Mouse (Mus musculus): ENCODE data around the gene Rnf169. TPM values are rescaled to one million over a fixed set of nuclear protein-coding genes. Genes with fewer than 3 reads are reported as not detected.

Gene Rnf169
- polyA plus RNA-seq, 1 experiment = 1.6 TPM

DNA sequence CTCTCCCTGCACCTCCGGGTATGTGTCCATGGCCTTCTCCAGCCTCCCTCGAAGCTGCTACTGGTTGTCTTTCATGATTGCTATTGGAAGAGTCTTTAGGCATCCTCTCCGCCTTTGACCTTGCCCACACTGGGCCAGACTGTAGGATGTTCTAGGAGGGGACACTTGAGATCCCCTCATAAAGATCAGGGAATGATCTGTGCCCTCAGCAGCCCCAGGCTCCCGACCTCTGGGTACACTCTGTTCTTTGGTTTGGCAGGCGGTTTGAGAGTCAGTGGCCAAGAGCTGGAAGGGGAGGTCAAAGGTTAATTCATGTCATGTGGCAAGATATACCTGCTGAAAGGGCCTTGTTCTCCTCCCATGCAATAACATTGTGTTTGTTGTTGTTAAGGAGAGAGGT lies 30.5 kb upstream of the Rnf169 start:
- TF ChIP-seq POLR2A (IDR thresholded peaks at IDR 0.05; ENCODE audit: control insufficient read depth, low read depth, low read length) (no peak), CTCF (IDR thresholded peaks at IDR 0.05; ENCODE audit: control insufficient read depth, insufficient read depth, insufficient replicate concordance, low read depth, low read length) (no peak)
- no peaks in the 10 kb centered on the region for H3K36me3 ChIP-seq (ENCODE audit: control insufficient read depth, insufficient read depth, low read length)
- H3K27me3 ChIP-seq (ENCODE audit: control insufficient read depth, insufficient read depth, low read length) = no peaks in the 10 kb centered on the region; the same call in 1 of the 2 replicates
- H3K4me1 ChIP-seq (ENCODE audit: control insufficient read depth, insufficient read depth, low read length) = peaks cover 2% of the 10 kb centered on the region; the same call in 1 of the 2 replicates
- H3K4me3 ChIP-seq (ENCODE audit: control insufficient read depth, low read depth, low read length) = no peak overlapping the region
- no peak overlapping the region for H3K27ac ChIP-seq (ENCODE audit: control insufficient read depth, insufficient read depth, low read depth, low read length)

DNA sequence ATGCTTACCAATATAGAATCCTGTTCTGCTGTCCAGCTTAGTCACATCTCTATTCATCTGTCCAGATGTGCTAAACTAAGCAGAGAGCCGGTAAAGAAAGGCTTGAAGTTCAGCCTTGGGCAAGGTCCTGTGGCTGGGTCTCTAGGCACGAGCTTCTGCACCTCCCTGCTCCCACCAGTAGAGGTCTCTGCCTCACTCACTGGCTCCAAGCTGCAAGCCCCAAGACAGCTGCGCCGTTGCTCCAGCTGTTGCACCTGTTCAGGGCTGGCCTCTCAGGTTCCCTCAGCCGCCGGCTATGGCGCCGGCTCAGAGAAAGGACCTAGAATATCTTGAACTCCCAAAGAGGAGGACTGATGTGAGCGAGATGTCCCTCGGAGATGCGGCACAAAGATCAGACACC lies 29.4 kb upstream of the Rnf169 start:
- H3K4me1 ChIP-seq (ENCODE audit: control insufficient read depth, insufficient read depth, low read length) = peaks cover 2% of the 10 kb centered on the region; the same call in 1 of the 2 replicates
- H3K4me3 ChIP-seq (ENCODE audit: control insufficient read depth, low read depth, low read length) = no peak overlapping the region
- H3K36me3 ChIP-seq (ENCODE audit: control insufficient read depth, insufficient read depth, low read length) = no peaks in the 10 kb centered on the region
- no peaks in the 10 kb centered on the region; the same call in 1 of the 2 replicates for H3K27me3 ChIP-seq (ENCODE audit: control insufficient read depth, insufficient read depth, low read length)
- no peak overlapping the region for H3K27ac ChIP-seq (ENCODE audit: control insufficient read depth, insufficient read depth, low read depth, low read length)
- TF ChIP-seq CTCF (IDR thresholded peaks at IDR 0.05; ENCODE audit: control insufficient read depth, insufficient read depth, insufficient replicate concordance, low read depth, low read length) (peak; percentile 89), POLR2A (IDR thresholded peaks at IDR 0.05; ENCODE audit: control insufficient read depth, low read depth, low read length) (no peak)

DNA sequence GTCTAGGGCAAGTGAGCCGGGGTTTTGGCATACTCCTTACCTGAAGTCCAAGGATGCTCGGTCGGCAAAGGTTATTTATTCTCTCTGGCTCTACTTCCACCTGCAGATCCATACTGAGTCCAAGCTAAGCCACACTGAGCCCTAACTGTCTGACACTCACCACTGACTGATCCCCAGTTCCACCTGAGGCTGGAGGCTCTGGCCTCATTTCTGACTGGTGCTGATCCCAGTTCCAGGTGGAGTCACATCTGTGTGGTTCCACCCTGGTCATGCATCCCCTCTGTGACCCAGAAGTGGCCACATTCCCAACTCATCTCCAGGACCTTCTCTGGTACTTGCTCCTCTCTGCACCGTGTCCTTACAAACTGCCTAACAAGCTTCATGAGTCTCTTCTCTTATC lies 28.5 kb upstream of the Rnf169 start:
- H3K4me1 ChIP-seq (ENCODE audit: control insufficient read depth, insufficient read depth, low read length) = peaks cover 2% of the 10 kb centered on the region; the same call in 1 of the 2 replicates
- TF ChIP-seq CTCF (IDR thresholded peaks at IDR 0.05; ENCODE audit: control insufficient read depth, insufficient read depth, insufficient replicate concordance, low read depth, low read length) (no peak), POLR2A (IDR thresholded peaks at IDR 0.05; ENCODE audit: control insufficient read depth, low read depth, low read length) (no peak)
- no peaks in the 10 kb centered on the region for H3K36me3 ChIP-seq (ENCODE audit: control insufficient read depth, insufficient read depth, low read length)
- no peak overlapping the region for H3K4me3 ChIP-seq (ENCODE audit: control insufficient read depth, low read depth, low read length)
- no peaks in the 10 kb centered on the region; the same call in 1 of the 2 replicates for H3K27me3 ChIP-seq (ENCODE audit: control insufficient read depth, insufficient read depth, low read length)
- H3K27ac ChIP-seq (ENCODE audit: control insufficient read depth, insufficient read depth, low read depth, low read length) = no peak overlapping the region

GRCm38 (mm10) chr7:100006411-100006810 lies 26.2 kb upstream of the Rnf169 start:
- TF ChIP-seq POLR2A (IDR thresholded peaks at IDR 0.05; ENCODE audit: control insufficient read depth, low read depth, low read length) (no peak), CTCF (IDR thresholded peaks at IDR 0.05; ENCODE audit: control insufficient read depth, insufficient read depth, insufficient replicate concordance, low read depth, low read length) (no peak)
- H3K27ac ChIP-seq (ENCODE audit: control insufficient read depth, insufficient read depth, low read depth, low read length) = no peak overlapping the region

DNA sequence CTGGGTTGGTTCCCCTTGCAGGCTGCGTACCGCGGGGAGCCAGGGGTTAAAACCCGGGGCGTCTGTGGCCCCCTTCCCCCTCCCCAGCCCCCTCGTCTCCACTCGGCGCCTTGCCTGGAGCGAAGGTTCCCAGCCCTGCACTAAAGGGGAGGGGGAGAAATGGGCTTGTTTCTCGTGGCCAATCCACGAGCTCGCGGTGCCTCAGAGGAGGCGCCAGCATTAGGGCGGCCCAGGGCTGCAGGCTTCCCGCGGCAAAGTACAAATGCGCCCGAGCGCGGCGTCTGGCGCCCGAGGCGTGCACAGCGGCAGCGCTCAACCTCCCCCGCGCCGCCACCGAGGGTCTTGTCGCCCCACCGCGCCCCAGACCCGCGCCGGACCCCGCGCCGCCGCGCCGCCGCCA lies 25.5 kb upstream of the Rnf169 start, which contains the start of gene Chrdl2:
TSS of gene Chrdl2 (plus strand) at position 383 of the 400 bp plus-strand sequence.
- no peak for TF ChIP-seq POLR2A (IDR thresholded peaks at IDR 0.05; ENCODE audit: control insufficient read depth, low read depth, low read length)
- Histone ChIP-seq H3K4me1 (ENCODE audit: control insufficient read depth, insufficient read depth, low read length) (no peaks in the 10 kb centered on the region; the same call in 1 of the 2 replicates), H3K36me3 (ENCODE audit: control insufficient read depth, insufficient read depth, low read length) (no peaks in the 10 kb centered on the region), H3K27ac (ENCODE audit: control insufficient read depth, insufficient read depth, low read depth, low read length) (no peak within 1 kb of the TSS), H3K27me3 (ENCODE audit: control insufficient read depth, insufficient read depth, low read length) (no peaks in the 10 kb centered on the region; the same call in 1 of the 2 replicates), H3K4me3 (ENCODE audit: control insufficient read depth, low read depth, low read length) (peak within 1 kb of the TSS; percentile 44)

More at GRCm38 (mm10) chr7:100006411-100006810, 26.2 kb upstream of the Rnf169 start:
- Histone ChIP-seq H3K27me3 (ENCODE audit: control insufficient read depth, insufficient read depth, low read length) (no peaks in the 10 kb centered on the region; the same call in 1 of the 2 replicates), H3K4me1 (ENCODE audit: control insufficient read depth, insufficient read depth, low read length) (peaks cover 2% of the 10 kb centered on the region; the same call in 1 of the 2 replicates), H3K36me3 (ENCODE audit: control insufficient read depth, insufficient read depth, low read length) (no peaks in the 10 kb centered on the region), H3K4me3 (ENCODE audit: control insufficient read depth, low read depth, low read length) (no peak overlapping the region; the same call in 1 of the 2 replicates)

- Histone ChIP-seq H3K4me1 (ENCODE audit: control insufficient read depth, insufficient read depth, low read length) (no peaks in the 10 kb centered on the region; the same call in 1 of the 2 replicates), H3K27ac (ENCODE audit: control insufficient read depth, insufficient read depth, low read depth, low read length) (no peak overlapping the region), H3K4me3 (ENCODE audit: control insufficient read depth, low read depth, low read length) (no peak overlapping the region), H3K36me3 (ENCODE audit: control insufficient read depth, insufficient read depth, low read length) (no peaks in the 10 kb centered on the region), H3K27me3 (ENCODE audit: control insufficient read depth, insufficient read depth, low read length) (no peaks in the 10 kb centered on the region; the same call in 1 of the 2 replicates)
- TF ChIP-seq CTCF (IDR thresholded peaks at IDR 0.05; ENCODE audit: control insufficient read depth, insufficient read depth, insufficient replicate concordance, low read depth, low read length) (peak; percentile 18; the same call in 1 of the 2 replicates), POLR2A (IDR thresholded peaks at IDR 0.05; ENCODE audit: control insufficient read depth, low read depth, low read length) (no peak)
Measured at GRCm38 (mm10) chr7:100003781-100004180, 23.5 kb upstream of the Rnf169 start.

DNA sequence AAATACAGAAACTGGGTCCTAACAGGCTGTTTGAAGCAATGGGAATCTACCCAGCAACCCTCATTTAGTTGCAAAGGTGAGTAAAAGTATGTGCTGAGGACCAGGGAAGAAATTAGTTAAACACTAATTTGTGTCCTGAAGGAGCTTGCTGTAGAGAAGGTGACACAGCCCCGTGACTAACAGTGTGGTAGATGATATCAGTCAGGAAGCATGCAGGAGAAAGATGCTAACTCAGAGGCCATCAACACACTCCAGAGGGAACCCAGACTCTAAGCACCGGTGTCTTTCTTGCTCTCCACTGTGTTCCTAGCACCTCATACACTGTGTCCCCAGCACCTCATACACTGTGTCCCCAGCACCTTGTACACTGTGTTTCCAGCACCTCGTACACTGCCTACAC lies 18.4 kb upstream of the Rnf169 start:
- no peak overlapping the region for H3K4me3 ChIP-seq (ENCODE audit: control insufficient read depth, low read depth, low read length)
- H3K36me3 ChIP-seq (ENCODE audit: control insufficient read depth, insufficient read depth, low read length) = no peaks in the 10 kb centered on the region
- H3K27me3 ChIP-seq (ENCODE audit: control insufficient read depth, insufficient read depth, low read length) = no peaks in the 10 kb centered on the region
- no peaks in the 10 kb centered on the region for H3K4me1 ChIP-seq (ENCODE audit: control insufficient read depth, insufficient read depth, low read length)
- TF ChIP-seq POLR2A (IDR thresholded peaks at IDR 0.05; ENCODE audit: control insufficient read depth, low read depth, low read length) (no peak), CTCF (IDR thresholded peaks at IDR 0.05; ENCODE audit: control insufficient read depth, insufficient read depth, insufficient replicate concordance, low read depth, low read length) (no peak)
- H3K27ac ChIP-seq (ENCODE audit: control insufficient read depth, insufficient read depth, low read depth, low read length) = no peak overlapping the region
